Mouse (Mus musculus): ENCODE measurements around the gene Dgcr6. TPM values are rescaled to one million over a fixed set of nuclear protein-coding genes. Genes with fewer than 3 reads are reported as not detected.

The Dgcr6 gene
- polyA plus RNA-seq, 1 experiment: 31.0 TPM

DNA sequence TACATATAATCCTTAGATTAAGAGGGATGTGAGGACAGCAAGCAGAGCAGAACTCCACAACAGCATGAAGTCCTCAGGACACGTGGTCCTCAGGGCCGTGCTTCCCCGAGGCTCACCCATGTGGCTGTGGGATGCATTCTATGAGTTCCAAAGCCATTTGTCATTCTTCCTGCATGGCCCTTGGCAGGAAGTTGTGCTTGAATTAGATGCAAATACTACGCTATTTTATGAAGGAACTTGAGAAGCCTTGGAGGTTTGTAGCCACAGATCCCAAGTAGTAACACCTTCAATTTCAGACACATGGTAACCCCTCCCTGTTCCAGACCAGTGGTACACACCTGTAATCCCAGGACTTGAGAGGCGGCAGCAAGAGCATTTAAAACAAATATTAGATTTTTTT is 43.7 kb downstream of the Dgcr6 start:
- Histone ChIP-seq H3K4me3 (ENCODE audit: low read depth, low read length) (no peak overlapping the region), H3K9me3 (replicated peaks; ENCODE audit: control insufficient read depth, insufficient read depth, low read length, poor library complexity, severe bottlenecking) (no peaks in the 10 kb centered on the region), H3K9ac (ENCODE audit: low read depth, poor library complexity, severe bottlenecking) (no peak overlapping the region), H3K4me1 (ENCODE audit: control insufficient read depth, insufficient read depth, low read length) (no peaks in the 10 kb centered on the region), H3K36me3 (ENCODE audit: control insufficient read depth, insufficient read depth, low read length, poor library complexity, severe bottlenecking) (no peaks in the 10 kb centered on the region), H3K27me3 (ENCODE audit: control insufficient read depth, insufficient read depth, low read length, poor library complexity, severe bottlenecking) (no peaks in the 10 kb centered on the region), H3K27ac (ENCODE audit: insufficient read depth, low read length) (no peak overlapping the region)
- TF ChIP-seq EP300 (IDR thresholded peaks at IDR 0.05; ENCODE audit: insufficient read depth, low read depth, low read length): no peak
- TF ChIP-seq POLR2A (IDR thresholded peaks at IDR 0.05; ENCODE audit: insufficient read depth, low read length): no peak
- no peak for TF ChIP-seq CTCF (IDR thresholded peaks at IDR 0.05; ENCODE audit: low read depth, low read length)

DNA sequence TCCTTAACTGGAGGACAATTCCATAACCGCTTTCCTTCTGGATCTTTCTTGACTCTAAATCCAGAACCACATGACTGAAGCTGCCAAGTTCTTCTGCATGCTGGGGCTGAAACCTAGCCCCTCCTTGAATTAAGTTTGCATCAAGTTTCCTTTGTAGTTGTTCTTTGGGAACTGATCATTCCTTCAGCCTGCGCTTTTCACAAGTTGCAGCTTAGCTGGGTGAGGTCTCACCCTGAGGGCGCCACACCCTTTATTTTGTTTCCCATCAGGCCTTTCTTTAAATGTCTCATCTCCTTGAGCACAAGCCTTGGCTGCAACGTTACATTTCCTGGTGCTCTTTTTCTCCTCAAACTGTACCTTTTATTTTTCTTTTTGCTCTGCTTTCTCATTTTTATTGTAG is 50.2 kb downstream of the Dgcr6 start:
- Histone ChIP-seq H3K36me3 (ENCODE audit: control insufficient read depth, insufficient read depth, low read length, poor library complexity, severe bottlenecking) (no peaks in the 10 kb centered on the region), H3K9ac (ENCODE audit: low read depth, poor library complexity, severe bottlenecking) (no peak overlapping the region), H3K9me3 (replicated peaks; ENCODE audit: control insufficient read depth, insufficient read depth, low read length, poor library complexity, severe bottlenecking) (no peaks in the 10 kb centered on the region), H3K27ac (ENCODE audit: insufficient read depth, low read length) (no peak overlapping the region), H3K27me3 (ENCODE audit: control insufficient read depth, insufficient read depth, low read length, poor library complexity, severe bottlenecking) (no peaks in the 10 kb centered on the region), H3K4me1 (ENCODE audit: control insufficient read depth, insufficient read depth, low read length) (peaks cover 2% of the 10 kb centered on the region), H3K4me3 (ENCODE audit: low read depth, low read length) (no peak overlapping the region)
- TF ChIP-seq CTCF (IDR thresholded peaks at IDR 0.05; ENCODE audit: low read depth, low read length) (no peak), EP300 (IDR thresholded peaks at IDR 0.05; ENCODE audit: insufficient read depth, low read depth, low read length) (no peak), POLR2A (IDR thresholded peaks at IDR 0.05; ENCODE audit: insufficient read depth, low read length) (no peak)

GRCm38 (mm10) chr16:18103366-18103765 is 50.7 kb downstream of the Dgcr6 start:
- H3K27me3 ChIP-seq (ENCODE audit: control insufficient read depth, insufficient read depth, low read length, poor library complexity, severe bottlenecking): no peaks in the 10 kb centered on the region
- H3K9me3 ChIP-seq (replicated peaks; ENCODE audit: control insufficient read depth, insufficient read depth, low read length, poor library complexity, severe bottlenecking): no peaks in the 10 kb centered on the region
- H3K9ac ChIP-seq (ENCODE audit: low read depth, poor library complexity, severe bottlenecking): no peak overlapping the region
- TF ChIP-seq CTCF (IDR thresholded peaks at IDR 0.05; ENCODE audit: low read depth, low read length) (no peak), POLR2A (IDR thresholded peaks at IDR 0.05; ENCODE audit: insufficient read depth, low read length) (no peak), EP300 (IDR thresholded peaks at IDR 0.05; ENCODE audit: insufficient read depth, low read depth, low read length) (no peak)
- H3K27ac ChIP-seq (ENCODE audit: insufficient read depth, low read length): no peak overlapping the region
- no peak overlapping the region for H3K4me3 ChIP-seq (ENCODE audit: low read depth, low read length)
- H3K4me1 ChIP-seq (ENCODE audit: control insufficient read depth, insufficient read depth, low read length): peaks cover 2% of the 10 kb centered on the region
- no peaks in the 10 kb centered on the region for H3K36me3 ChIP-seq (ENCODE audit: control insufficient read depth, insufficient read depth, low read length, poor library complexity, severe bottlenecking)

- TF ChIP-seq CTCF (IDR thresholded peaks at IDR 0.05; ENCODE audit: low read depth, low read length) (no peak), EP300 (IDR thresholded peaks at IDR 0.05; ENCODE audit: insufficient read depth, low read depth, low read length) (no peak), POLR2A (IDR thresholded peaks at IDR 0.05; ENCODE audit: insufficient read depth, low read length) (no peak)
- H3K4me3 ChIP-seq (ENCODE audit: low read depth, low read length): no peak overlapping the region
- no peak overlapping the region for H3K9ac ChIP-seq (ENCODE audit: low read depth, poor library complexity, severe bottlenecking)
- no peak overlapping the region for H3K27ac ChIP-seq (ENCODE audit: insufficient read depth, low read length)
- no peaks in the 10 kb centered on the region for H3K27me3 ChIP-seq (ENCODE audit: control insufficient read depth, insufficient read depth, low read length, poor library complexity, severe bottlenecking)
- no peaks in the 10 kb centered on the region for H3K9me3 ChIP-seq (replicated peaks; ENCODE audit: control insufficient read depth, insufficient read depth, low read length, poor library complexity, severe bottlenecking)
- no peaks in the 10 kb centered on the region for H3K36me3 ChIP-seq (ENCODE audit: control insufficient read depth, insufficient read depth, low read length, poor library complexity, severe bottlenecking)
- H3K4me1 ChIP-seq (ENCODE audit: control insufficient read depth, insufficient read depth, low read length): peaks cover 2% of the 10 kb centered on the region
These were observed 51.1 kb downstream of the Dgcr6 start for GRCm38 (mm10) chr16:18103808-18104207.

- Histone ChIP-seq H3K27ac (ENCODE audit: insufficient read depth, low read length) (no peak overlapping the region), H3K9me3 (replicated peaks; ENCODE audit: control insufficient read depth, insufficient read depth, low read length, poor library complexity, severe bottlenecking) (no peaks in the 10 kb centered on the region), H3K4me1 (ENCODE audit: control insufficient read depth, insufficient read depth, low read length) (no peaks in the 10 kb centered on the region), H3K27me3 (ENCODE audit: control insufficient read depth, insufficient read depth, low read length, poor library complexity, severe bottlenecking) (no peaks in the 10 kb centered on the region), H3K4me3 (ENCODE audit: low read depth, low read length) (no peak overlapping the region), H3K9ac (ENCODE audit: low read depth, poor library complexity, severe bottlenecking) (no peak overlapping the region), H3K36me3 (ENCODE audit: control insufficient read depth, insufficient read depth, low read length, poor library complexity, severe bottlenecking) (no peaks in the 10 kb centered on the region)
- TF ChIP-seq CTCF (IDR thresholded peaks at IDR 0.05; ENCODE audit: low read depth, low read length): peak; percentile 88
- TF ChIP-seq POLR2A (IDR thresholded peaks at IDR 0.05; ENCODE audit: insufficient read depth, low read length): no peak
These were observed 55.7 kb downstream of the Dgcr6 start for GRCm38 (mm10) chr16:18108221-18108966.

- no peak overlapping the region for H3K9ac ChIP-seq (ENCODE audit: low read depth, poor library complexity, severe bottlenecking)
- TF ChIP-seq EP300 (IDR thresholded peaks at IDR 0.05; ENCODE audit: insufficient read depth, low read depth, low read length): no peak
- no peak for TF ChIP-seq POLR2A (IDR thresholded peaks at IDR 0.05; ENCODE audit: insufficient read depth, low read length)
- TF ChIP-seq CTCF (IDR thresholded peaks at IDR 0.05; ENCODE audit: low read depth, low read length): no peak
- no peak overlapping the region for H3K4me3 ChIP-seq (ENCODE audit: low read depth, low read length)
- H3K27me3 ChIP-seq (ENCODE audit: control insufficient read depth, insufficient read depth, low read length, poor library complexity, severe bottlenecking): no peaks in the 10 kb centered on the region
- no peaks in the 10 kb centered on the region for H3K4me1 ChIP-seq (ENCODE audit: control insufficient read depth, insufficient read depth, low read length)
- H3K36me3 ChIP-seq (ENCODE audit: control insufficient read depth, insufficient read depth, low read length, poor library complexity, severe bottlenecking): no peaks in the 10 kb centered on the region
- H3K9me3 ChIP-seq (replicated peaks; ENCODE audit: control insufficient read depth, insufficient read depth, low read length, poor library complexity, severe bottlenecking): no peaks in the 10 kb centered on the region
- no peak overlapping the region for H3K27ac ChIP-seq (ENCODE audit: insufficient read depth, low read length)
These were observed 58.4 kb downstream of the Dgcr6 start for GRCm38 (mm10) chr16:18111042-18111441.

All from ES-Bruce4 (cell line).